Mouse (Mus musculus) CH12.LX (cell line): Measurements from ENCODE around the gene Coro2b. TPM values are rescaled to one million over a fixed set of nuclear protein-coding genes. Genes with fewer than 3 reads are reported as not detected.

Experiments
- DNase-seq: peaks from one replicate; pipeline ENCODE4 v3.0.0-alpha.2; 2013; ENCODE audit errors: extremely low read depth
- H3K27ac ChIP-seq: 2 replicates; pipeline ENCODE4 v1.5.1; 2012; ENCODE audit warnings: low read depth, mild to moderate bottlenecking, control low read depth, moderate library complexity; ENCODE audit not compliant: insufficient read depth
- H3K27me3 ChIP-seq: replicated peaks from 2 replicates; pipeline ENCODE3; 2012; ENCODE audit warnings: inconsistent platforms
- H3K36me3 ChIP-seq, 2 experiments: replicated peaks in 1 of 2; 2 replicates each; pipeline versions ENCODE3 to v1.6.1; 2012; ENCODE audit warnings: inconsistent platforms in 1 of 2, low read length in 1 of 2, mild to moderate bottlenecking in 1 of 2, mixed read lengths in 1 of 2, moderate library complexity in 1 of 2; ENCODE audit not compliant: control insufficient read depth in 1 of 2, insufficient read depth in 1 of 2
- H3K4me1 ChIP-seq, 2 experiments: 2 replicates each; pipeline ENCODE4 v1.6.1; 2012; ENCODE audit warnings: inconsistent platforms in 1 of 2, moderate library complexity in 1 of 2; ENCODE audit not compliant: insufficient read depth in 2 of 2, control insufficient read depth in 1 of 2
- H3K4me2 ChIP-seq: 2 replicates; pipeline ENCODE4 v1.6.1; 2012; ENCODE audit warnings: low read depth, mild to moderate bottlenecking, control low read depth; ENCODE audit not compliant: poor library complexity, insufficient read depth, severe bottlenecking
- H3K4me3 ChIP-seq, 3 experiments: fragments of 150-350 bp in 1 of 3; sonication (generic) in 1 of 3; replicated peaks in 1 of 3; 2 replicates each; pipeline versions ENCODE3 to v1.5.1; 2011 to 2012; ENCODE audit warnings: low read depth in 2 of 3, low read length in 2 of 3, mild to moderate bottlenecking in 2 of 3, moderate library complexity in 2 of 3, control low read depth in 1 of 3, improper control_type of control experiment in 1 of 3, inconsistent platforms in 1 of 3, mixed read lengths in 1 of 3; ENCODE audit not compliant: poor library complexity in 1 of 3
- H3K79me2 ChIP-seq: replicated peaks from 2 replicates; pipeline ENCODE4 v1.6.1; 2012; ENCODE audit warnings: mild to moderate bottlenecking, moderate library complexity; ENCODE audit not compliant: control insufficient read depth, poor library complexity, insufficient read depth, severe bottlenecking; ENCODE audit errors: extremely low read depth
- H3K9ac ChIP-seq: 2 replicates; pipeline ENCODE4 v1.6.1; 2012; ENCODE audit warnings: low read depth, mild to moderate bottlenecking, control low read depth, moderate library complexity; ENCODE audit not compliant: insufficient read depth
- H3K9me3 ChIP-seq: replicated peaks from 2 replicates; pipeline ENCODE3; 2012; ENCODE audit warnings: low read length, inconsistent platforms, mixed read lengths
- BHLHE40 ChIP-seq: IDR thresholded peaks from 2 replicates; pipeline ENCODE4 v1.6.1; 2011; ENCODE audit warnings: mild to moderate bottlenecking, low read depth, low read length, improper control_type of control experiment
- CHD1 ChIP-seq: IDR thresholded peaks from 2 replicates; pipeline ENCODE4 v1.6.1; 2012; ENCODE audit warnings: low read depth, low read length, improper control_type of control experiment, inconsistent platforms
- CTCF ChIP-seq, 2 experiments: IDR thresholded peaks in 1 of 2; conservative IDR thresholded peaks in 1 of 2; 2 replicates each; pipeline ENCODE4 v1.5.1; 2011 to 2012; ENCODE audit warnings: low read depth in 2 of 2, low read length in 2 of 2, improper control_type of control experiment in 1 of 2, inconsistent platforms in 1 of 2, mild to moderate bottlenecking in 1 of 2, moderate library complexity in 1 of 2
- E2F4 ChIP-seq: IDR thresholded peaks from 2 replicates; pipeline ENCODE4 v1.6.1; 2011; ENCODE audit warnings: low read depth, low read length, improper control_type of control experiment; ENCODE audit not compliant: insufficient replicate concordance
- EP300 ChIP-seq: IDR thresholded peaks from 2 replicates; pipeline ENCODE4 v1.6.1; 2011; ENCODE audit warnings: low read length, improper control_type of control experiment
- ETS1 ChIP-seq: conservative IDR thresholded peaks from 2 replicates; pipeline ENCODE4 v1.6.1; 2012; ENCODE audit warnings: low read depth, mild to moderate bottlenecking, inconsistent platforms, low read length, improper control_type of control experiment, moderate library complexity
- GABPA ChIP-seq: IDR thresholded peaks from 2 replicates; pipeline ENCODE4 v1.6.1; 2012; ENCODE audit warnings: low read depth, low read length, improper control_type of control experiment, inconsistent platforms; ENCODE audit not compliant: insufficient replicate concordance
- IRF4 ChIP-seq: IDR thresholded peaks from 2 replicates; pipeline ENCODE4 v1.6.1; 2014; ENCODE audit warnings: low read depth, mild to moderate bottlenecking, inconsistent platforms, low read length, improper control_type of control experiment
- JUN ChIP-seq: IDR thresholded peaks from 2 replicates; pipeline ENCODE4 v1.6.1; 2011; ENCODE audit warnings: low read depth, mild to moderate bottlenecking, low read length, improper control_type of control experiment, moderate library complexity; ENCODE audit not compliant: insufficient read depth
- JUND ChIP-seq: conservative IDR thresholded peaks from 2 replicates; pipeline ENCODE4 v1.6.1; 2011; ENCODE audit warnings: low read depth, low read length, improper control_type of control experiment
- MAFK ChIP-seq: IDR thresholded peaks from 2 replicates; pipeline ENCODE4 v1.6.1; 2011; ENCODE audit warnings: low read length, improper control_type of control experiment; ENCODE audit not compliant: insufficient replicate concordance
- MAX ChIP-seq: IDR thresholded peaks from 2 replicates; pipeline ENCODE4 v1.6.1; 2011; ENCODE audit warnings: low read length, improper control_type of control experiment
- MEF2A ChIP-seq: IDR thresholded peaks from 2 replicates; pipeline ENCODE4 v1.6.1; 2014; ENCODE audit warnings: low read depth, mild to moderate bottlenecking, inconsistent platforms, low read length, improper control_type of control experiment, borderline replicate concordance
- MXI1 ChIP-seq: IDR thresholded peaks from 2 replicates; pipeline ENCODE4 v1.6.1; 2011; ENCODE audit warnings: mild to moderate bottlenecking, low read depth, low read length, improper control_type of control experiment
- MYC ChIP-seq: IDR thresholded peaks from 2 replicates; pipeline ENCODE4 v1.6.1; 2011; ENCODE audit warnings: low read depth, mild to moderate bottlenecking, improper control_type of control experiment, low read length
- NELFE ChIP-seq: IDR thresholded peaks from 2 replicates; pipeline ENCODE4 v1.6.1; 2011; ENCODE audit warnings: low read depth, low read length, improper control_type of control experiment
- POLR2A ChIP-seq: IDR thresholded peaks from 2 replicates; pipeline ENCODE4 v1.6.1; 2011; ENCODE audit warnings: low read depth, mild to moderate bottlenecking, improper control_type of control experiment, low read length
- POLR2AphosphoS2 ChIP-seq: IDR thresholded peaks from 2 replicates; pipeline ENCODE4 v1.6.1; 2011; ENCODE audit warnings: low read depth, low read length, improper control_type of control experiment
- SIN3A ChIP-seq: IDR thresholded peaks from 2 replicates; pipeline ENCODE4 v1.6.1; 2012; ENCODE audit warnings: low read length, improper control_type of control experiment, inconsistent platforms
- TBP ChIP-seq: conservative IDR thresholded peaks from 2 replicates; pipeline ENCODE4 v1.6.1; 2011; ENCODE audit warnings: low read depth, low read length, improper control_type of control experiment
- TCF12 ChIP-seq: IDR thresholded peaks from 2 replicates; pipeline ENCODE4 v1.6.1; 2014; ENCODE audit warnings: low read depth, mild to moderate bottlenecking, inconsistent platforms, low read length, improper control_type of control experiment
- UBTF ChIP-seq: IDR thresholded peaks from 2 replicates; pipeline ENCODE4 v1.6.1; 2012; ENCODE audit warnings: low read depth, mild to moderate bottlenecking, inconsistent platforms, low read length, improper control_type of control experiment, moderate library complexity
- USF1 ChIP-seq: IDR thresholded peaks from 2 replicates; pipeline ENCODE4 v1.6.1; 2014; ENCODE audit warnings: low read depth, mild to moderate bottlenecking, inconsistent platforms, low read length, improper control_type of control experiment
- ZKSCAN1 ChIP-seq: IDR thresholded peaks from 2 replicates; pipeline ENCODE4 v1.6.1; 2012; ENCODE audit warnings: low read depth, inconsistent platforms, low read length, improper control_type of control experiment, borderline replicate concordance
- ZNF384 ChIP-seq: IDR thresholded peaks from 2 replicates; pipeline ENCODE4 v1.6.1; 2012; ENCODE audit warnings: low read depth, low read length, improper control_type of control experiment, inconsistent platforms
- dilution Hi-C: fragments of 300-500 bp; cut with MboI; formaldehyde crosslinking; loops from 2 replicates; pipeline ENCODE4 v1.14.3; 2020; ENCODE audit warnings: low sequenced_read_pairs; ENCODE audit not compliant: extremely low pct_unique_long_range_greater_than_20kb, extremely low pct_ligation_motif_present
- in situ Hi-C: fragments of 300-500 bp; cut with MboI; formaldehyde crosslinking; loops from 3 replicates; pipeline ENCODE4 v1.14.3; 2019; ENCODE audit warnings: low sequenced_read_pairs, low pct_ligation_motif_present, low pct_unique_long_range_greater_than_20kb, mixed read lengths
- polyA plus RNA-seq: library from polyadenylated mRNA; unstranded; fragments of >175 nt; gene quantifications from 2 replicates; pipeline ENCODE4 v1.2.1, GENCODE M21; 2012; ENCODE audit warnings: low read depth; ENCODE audit not compliant: insufficient read length
- total RNA-seq, 2 experiments: library from RNA; depleted of rRNA; stranded (reverse); fragments of 300-350 nt in 1 of 2; fragments of >200 nt in 1 of 2; gene quantifications; 2 replicates each; pipeline ENCODE4 v1.2.3; 2012 to 2014

The Coro2b gene
- total and polyA plus RNA-seq, 3 experiments: 0.77 to 3.2 (median 0.85) TPM

DNA sequence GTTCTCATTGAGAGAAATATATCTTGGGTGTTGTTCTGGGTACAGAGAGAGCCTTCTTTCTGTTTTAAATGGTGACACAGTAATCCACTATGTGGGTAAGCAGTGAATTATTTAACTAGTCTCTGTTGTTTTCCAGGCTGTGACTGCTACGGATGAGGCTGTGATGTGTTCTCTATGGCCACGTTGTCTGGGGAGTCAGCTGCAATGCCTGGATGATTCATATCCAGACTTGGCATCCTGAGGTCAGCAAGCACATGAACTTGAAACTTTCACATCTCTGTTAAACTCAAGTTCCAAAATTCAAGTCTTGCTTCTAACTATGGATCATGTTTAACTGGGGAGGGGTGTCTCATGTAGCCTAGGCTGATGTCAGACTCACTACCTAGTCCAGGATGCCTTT, 142.7 kb downstream of the Coro2b start:
- Histone ChIP-seq H3K9ac (no peak overlapping the region), H3K4me1 (peaks cover 2 to 10% of the 10 kb centered on the region in 2 experiments; a peak in 3 of 4 replicates), H3K4me2 (peak overlapping the region; percentile 12; the same call in 1 of the 2 replicates), H3K4me3 (no peak overlapping the region), H3K27me3 (no peaks in the 10 kb centered on the region), H3K9me3 (no peaks in the 10 kb centered on the region), H3K27ac (no peak overlapping the region; the same call in 1 of the 2 replicates), H3K36me3 (no peaks in the 10 kb centered on the region), H3K79me2 (no peaks in the 10 kb centered on the region)
- dilution Hi-C loops: no loop called here
- TF ChIP-seq TCF12 (0 out of 2 replicates have a peak, but pooled peaks have one; percentile 45), EP300 (peak; percentile 82), ETS1 (peak; percentile 75), IRF4 (peak; percentile 91), CHD1 (no peak), MYC (peak; percentile 91), MAX (peak; percentile 73), BHLHE40 (peak; percentile 65), USF1 (no peak), MEF2A (peak; percentile 21; the same call in 1 of the 2 replicates), POLR2A (no peak), JUND (peak; percentile 90), JUN (peak; percentile 72), UBTF (no peak), NELFE (no peak), E2F4 (no peak), POLR2AphosphoS2 (no peak), ZNF384 (no peak)
- DNase-seq: peak; percentile 66
- in situ Hi-C loops: no loop called here

DNA sequence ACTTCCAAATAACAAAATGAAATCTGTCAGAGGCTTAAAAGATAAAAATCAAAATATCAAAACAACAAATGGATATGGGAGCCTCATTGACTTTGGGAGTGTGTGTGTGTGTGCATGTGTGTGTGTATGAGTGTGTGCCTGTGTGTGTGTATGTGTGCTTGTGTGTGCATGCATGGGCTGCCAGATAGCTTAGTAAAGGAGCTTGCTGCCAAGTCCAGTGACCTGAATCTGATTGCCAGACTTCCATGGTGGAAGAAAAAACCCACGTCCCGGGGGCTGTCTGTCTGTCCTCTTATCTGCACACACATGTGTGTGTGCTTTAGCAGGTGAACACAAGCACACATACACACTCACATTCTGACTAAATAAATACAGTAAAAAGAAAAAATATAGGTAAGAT, 143.3 kb downstream of the Coro2b start:
- dilution Hi-C loops: no loop called here
- no peak for DNase-seq
- no peaks in the 10 kb centered on the region for H3K79me2 ChIP-seq
- in situ Hi-C loops: no loop called here
- no peaks in the 10 kb centered on the region for H3K27me3 ChIP-seq
- H3K9ac ChIP-seq: no peak overlapping the region
- H3K36me3 ChIP-seq: no peaks in the 10 kb centered on the region
- no peak overlapping the region for H3K4me2 ChIP-seq
- no peak overlapping the region for H3K4me3 ChIP-seq
- H3K27ac ChIP-seq: no peak overlapping the region
- H3K4me1 ChIP-seq: peaks cover 2 to 10% of the 10 kb centered on the region in 2 experiments; a peak in 3 of 4 replicates
- H3K9me3 ChIP-seq: no peaks in the 10 kb centered on the region
- TF ChIP-seq MEF2A (no peak), GABPA (no peak), JUND (no peak), CHD1 (no peak), MAFK (no peak), ZNF384 (no peak), EP300 (no peak), TBP (no peak), NELFE (no peak), IRF4 (no peak), JUN (no peak), SIN3A (no peak), CTCF (conservative IDR thresholded peaks at IDR 0.05 in 1 of 2, IDR thresholded peaks at IDR 0.05 in 1 of 2; ENCODE audit: low read depth in 2 of 2, low read length in 2 of 2) (no peak), UBTF (no peak), MXI1 (no peak), BHLHE40 (no peak), E2F4 (no peak), ZKSCAN1 (no peak)
- TF ChIP-seq, all 38 proteins: peak for 0
